Mouse (Mus musculus) lung, embryonic 14.5 days (tissue): ENCODE measurements around the gene Tti1. TPM values are rescaled to one million over a fixed set of nuclear protein-coding genes. Genes with fewer than 3 reads are reported as not detected.

ENCODE experiments used
- ATAC-seq: fragments of 200-750 bp; cut with Nextera tagmentation; 2 replicates; pipeline ENCODE4 v1.8.0; 2017; ENCODE audit warnings: mild to moderate bottlenecking, moderate TSS enrichment, moderate library complexity; ENCODE audit not compliant: insufficient read depth
- DNase-seq: peaks from one replicate; pipeline ENCODE4 v3.0.0-alpha.2; 2015
- H3K27ac ChIP-seq: fragments of 300-500 bp; sonication (generic); 2 replicates; pipeline ENCODE4 v1.5.1; 2014; ENCODE audit warnings: low read depth, mild to moderate bottlenecking, moderate library complexity
- H3K27me3 ChIP-seq: fragments of 300-500 bp; sonication (generic); 2 replicates; pipeline ENCODE4 v1.6.1; 2014; ENCODE audit warnings: low read length, control low read depth; ENCODE audit not compliant: insufficient read depth
- H3K36me3 ChIP-seq: fragments of 300-500 bp; sonication (generic); 2 replicates; pipeline ENCODE4 v1.6.1; 2014; ENCODE audit warnings: control low read depth; ENCODE audit not compliant: insufficient read depth
- H3K4me1 ChIP-seq: fragments of 300-500 bp; sonication (generic); 2 replicates; pipeline ENCODE4 v1.6.1; 2014; ENCODE audit warnings: antibody characterized with exemption, control low read depth; ENCODE audit not compliant: insufficient read depth
- H3K4me2 ChIP-seq: fragments of 300-500 bp; sonication (generic); 2 replicates; pipeline ENCODE4 v1.6.1; 2014; ENCODE audit warnings: mild to moderate bottlenecking
- H3K4me3 ChIP-seq: fragments of 300-500 bp; sonication (generic); 2 replicates; pipeline ENCODE4 v1.5.1; 2014; ENCODE audit warnings: low read depth, low read length
- H3K9ac ChIP-seq: fragments of 300-500 bp; sonication (generic); 2 replicates; pipeline ENCODE4 v1.6.1; 2014
- H3K9me3 ChIP-seq: fragments of 300-500 bp; sonication (generic); 2 replicates; pipeline ENCODE4 v1.6.1; 2016; ENCODE audit warnings: low read depth, low read length, control low read depth
- CTCF ChIP-seq: IDR thresholded peaks from 2 replicates; pipeline ENCODE4 v1.5.1; 2016; ENCODE audit warnings: antibody characterized with exemption, low read depth
- WGBS: fragments of 180-500 bp; shearing (Covaris S2); extraction: QIAGEN DNeasy Blood & Tissue Kit; methylation state at CpG from one replicate; pipeline ENCODE4 v1.1.7; 2014; 5-methylcytosine and 5-hydroxymethylcytosine counted together
- polyA plus RNA-seq: library from polyadenylated mRNA; unstranded; fragments of >200 nt; fragmentation: Nextera tagmentation; extraction: Ambion mirVana; gene quantifications from 2 replicates; pipeline ENCODE4 v1.2.1, GENCODE M21; 2014

Tti1 gene
- polyA plus RNA-seq, 1 experiment from 2014 or later: 27.3 TPM

- ATAC-seq (no peak), DNase-seq (no peak)
- WGBS: 71% methylated on average over 4 of the region's 4 CpGs
- no peak for TF ChIP-seq CTCF
- no peak overlapping the region for H3K4me3 ChIP-seq
- no peaks in the 10 kb centered on the region for H3K27me3 ChIP-seq
- H3K4me1 ChIP-seq: no peaks in the 10 kb centered on the region
- H3K27ac ChIP-seq: no peak overlapping the region
- no peaks in the 10 kb centered on the region for H3K36me3 ChIP-seq
- no peaks in the 10 kb centered on the region for H3K9me3 ChIP-seq
- H3K9ac ChIP-seq: no peak overlapping the region
- no peak overlapping the region for H3K4me2 ChIP-seq
These were observed 10.9 kb downstream of the Tti1 start for GRCm38 (mm10) chr2:158017330-158017729.

DNA sequence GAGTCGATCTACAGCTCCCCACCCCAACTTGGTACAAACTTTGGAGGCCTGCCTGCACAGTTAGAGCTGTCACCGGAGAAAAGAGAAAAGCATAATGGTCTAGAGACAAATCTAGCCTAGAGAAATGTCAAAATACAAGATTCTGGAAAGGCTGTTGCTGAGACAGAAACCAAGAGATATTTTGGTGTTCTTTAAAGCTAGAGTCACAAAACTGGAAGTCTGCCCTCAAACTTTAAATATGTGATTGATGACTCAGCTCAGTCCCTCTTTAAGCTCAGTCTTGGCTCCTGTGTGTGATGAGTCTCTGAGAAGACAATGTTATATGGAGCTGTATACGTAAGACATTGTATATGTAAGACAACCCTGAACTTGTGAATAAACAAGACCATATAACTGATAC lies 15.6 kb downstream of the Tti1 start:
- no peaks in the 10 kb centered on the region for H3K4me1 ChIP-seq
- ATAC-seq: no peak

GRCm38 (mm10) chr2:158009373-158009772 lies 18.9 kb downstream of the Tti1 start:
- no peak for TF ChIP-seq CTCF
- H3K4me1 ChIP-seq: no peaks in the 10 kb centered on the region
- WGBS: 78% methylated on average over 7 of the region's 7 CpGs
- no peaks in the 10 kb centered on the region for H3K27me3 ChIP-seq
- no peak overlapping the region for H3K27ac ChIP-seq
- ATAC-seq: no peak
- peaks cover 28% of the 10 kb centered on the region for H3K36me3 ChIP-seq
- no peaks in the 10 kb centered on the region for H3K9me3 ChIP-seq
- no peak overlapping the region for H3K4me3 ChIP-seq
- H3K9ac ChIP-seq: no peak overlapping the region
- no peak overlapping the region for H3K4me2 ChIP-seq
- DNase-seq: no peak

More for the DNA sequence above, 15.6 kb downstream of the Tti1 start:
- no peaks in the 10 kb centered on the region for H3K9me3 ChIP-seq
- H3K27ac ChIP-seq: no peak overlapping the region
- no peaks in the 10 kb centered on the region for H3K27me3 ChIP-seq
- H3K4me2 ChIP-seq: no peak overlapping the region
- DNase-seq: no peak
- no peak for TF ChIP-seq CTCF
- WGBS: 80% methylated on average over 3 of the region's 3 CpGs
- H3K9ac ChIP-seq: no peak overlapping the region
- no peak overlapping the region for H3K4me3 ChIP-seq
- H3K36me3 ChIP-seq: peaks cover 13% of the 10 kb centered on the region

DNA sequence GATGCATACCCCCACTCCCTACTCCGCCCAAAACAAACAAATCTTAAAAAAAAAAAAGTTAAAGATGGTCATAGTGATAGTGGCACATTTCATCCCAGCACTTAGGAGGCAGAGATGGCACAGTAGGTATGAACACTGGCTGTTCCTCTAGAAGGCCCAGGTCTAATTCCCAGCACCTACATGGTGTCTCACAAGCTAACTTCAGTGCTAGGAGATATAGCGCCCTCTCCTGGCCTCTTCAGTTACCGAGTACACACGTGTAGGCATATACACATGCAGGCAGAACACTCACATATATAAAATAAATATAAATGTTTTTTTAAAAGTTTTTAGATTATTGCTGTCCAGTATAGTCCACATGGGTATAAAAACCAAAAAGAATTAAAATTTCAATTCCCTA lies 22.6 kb downstream of the Tti1 start:
- Histone ChIP-seq H3K4me3 (no peak overlapping the region), H3K9me3 (no peaks in the 10 kb centered on the region), H3K4me1 (no peaks in the 10 kb centered on the region), H3K27me3 (no peaks in the 10 kb centered on the region), H3K9ac (no peak overlapping the region), H3K27ac (no peak overlapping the region), H3K4me2 (no peak overlapping the region), H3K36me3 (peaks cover 28% of the 10 kb centered on the region)
- 0 out of 2 replicates have a peak, but pooled peaks have one; percentile 19 for TF ChIP-seq CTCF
- DNase-seq (peak; percentile 27), ATAC-seq (no peak)
- WGBS: 88% methylated on average over 4 of the region's 4 CpGs

GRCm38 (mm10) chr2:158004620-158005019 lies 23.6 kb downstream of the Tti1 start:
- TF ChIP-seq CTCF: no peak
- DNase-seq: peak; percentile 60
- Histone ChIP-seq H3K27me3 (no peaks in the 10 kb centered on the region), H3K36me3 (peaks cover 36% of the 10 kb centered on the region), H3K4me2 (no peak overlapping the region), H3K4me3 (no peak overlapping the region), H3K27ac (no peak overlapping the region; the same call in 1 of the 2 replicates), H3K4me1 (no peaks in the 10 kb centered on the region), H3K9ac (no peak overlapping the region), H3K9me3 (no peaks in the 10 kb centered on the region)
- peak; percentile 49; the same call in 1 of the 2 replicates for ATAC-seq
- WGBS: 43% methylated on average over 6 of the region's 6 CpGs

GRCm38 (mm10) chr2:157998817-157999216 lies 29.4 kb downstream of the Tti1 start:
- WGBS: 82% methylated on average over 3 of the region's 3 CpGs
- H3K4me1 ChIP-seq: no peaks in the 10 kb centered on the region
- no peak overlapping the region for H3K27ac ChIP-seq
- TF ChIP-seq CTCF: no peak
- DNase-seq: no peak
- no peak overlapping the region for H3K4me2 ChIP-seq
- no peak for ATAC-seq
- no peak overlapping the region for H3K4me3 ChIP-seq
- no peak overlapping the region for H3K9ac ChIP-seq
- H3K36me3 ChIP-seq: peaks cover 35% of the 10 kb centered on the region
- no peaks in the 10 kb centered on the region for H3K9me3 ChIP-seq
- no peaks in the 10 kb centered on the region for H3K27me3 ChIP-seq

GRCm38 (mm10) chr2:157992501-157992900 lies 35.7 kb downstream of the Tti1 start:
- Histone ChIP-seq H3K9ac (no peak overlapping the region), H3K4me2 (no peak overlapping the region), H3K4me3 (no peak overlapping the region), H3K4me1 (no peaks in the 10 kb centered on the region), H3K9me3 (no peaks in the 10 kb centered on the region), H3K36me3 (peaks cover 60% of the 10 kb centered on the region), H3K27me3 (no peaks in the 10 kb centered on the region), H3K27ac (no peak overlapping the region)
- ATAC-seq (no peak), DNase-seq (no peak)
- WGBS: 96% methylated on average over 4 of the region's 4 CpGs
- TF ChIP-seq CTCF: no peak

- 62% methylated on average over 6 of the region's 6 CpGs for WGBS
- H3K36me3 ChIP-seq: peaks cover 58% of the 10 kb centered on the region
- H3K9ac ChIP-seq: no peak overlapping the region
- H3K4me2 ChIP-seq: no peak overlapping the region
- H3K27ac ChIP-seq: no peak overlapping the region
- H3K9me3 ChIP-seq: no peaks in the 10 kb centered on the region
- ATAC-seq (no peak), DNase-seq (no peak)
- no peaks in the 10 kb centered on the region for H3K27me3 ChIP-seq
- H3K4me1 ChIP-seq: no peaks in the 10 kb centered on the region
- TF ChIP-seq CTCF: no peak
- no peak overlapping the region for H3K4me3 ChIP-seq
These were observed 37.2 kb downstream of the Tti1 start for GRCm38 (mm10) chr2:157991026-157991425.
